Mouse (Mus musculus) forebrain, embryonic 14.5 days (tissue): ENCODE results near the gene She. TPM values are rescaled to one million over a fixed set of nuclear protein-coding genes. Genes with fewer than 3 reads are reported as not detected.

Experiments
- ATAC-seq: fragments of 200-750 bp; cut with Nextera tagmentation; 2 replicates; pipeline ENCODE4 v1.8.0; 2017; ENCODE audit warnings: mild to moderate bottlenecking, moderate library complexity
- DNase-seq: peaks from one replicate; pipeline ENCODE4 v3.0.0-alpha.2; 2015; ENCODE audit warnings: low spot score
- H3K27ac ChIP-seq: fragments of 300-500 bp; sonication (generic); 2 replicates; pipeline ENCODE4 v1.5.1; 2014; ENCODE audit warnings: low read depth, mild to moderate bottlenecking, control low read depth, low read length, moderate library complexity
- H3K27me3 ChIP-seq: fragments of 300-500 bp; sonication (generic); replicated peaks from 2 replicates; pipeline ENCODE4 v1.6.1; 2014; ENCODE audit warnings: low read length, control low read depth, mixed read lengths; ENCODE audit not compliant: control insufficient read depth, insufficient read depth
- H3K36me3 ChIP-seq: fragments of 300-500 bp; sonication (generic); 2 replicates; pipeline ENCODE4 v1.6.1; 2014; ENCODE audit warnings: low read length, control low read depth; ENCODE audit not compliant: control insufficient read depth, insufficient read depth
- H3K4me1 ChIP-seq: fragments of 300-500 bp; sonication (generic); 2 replicates; pipeline ENCODE4 v1.6.1; 2014; ENCODE audit warnings: antibody characterized with exemption, low read length, control low read depth; ENCODE audit not compliant: control insufficient read depth, insufficient read depth
- H3K4me2 ChIP-seq: fragments of 300-500 bp; sonication (generic); 2 replicates; pipeline ENCODE4 v1.6.1; 2014; ENCODE audit warnings: mild to moderate bottlenecking, control low read depth, low read length
- H3K4me3 ChIP-seq: fragments of 300-500 bp; sonication (generic); 2 replicates; pipeline ENCODE4 v1.5.1; 2014; ENCODE audit warnings: low read depth, low read length, control low read depth
- H3K9ac ChIP-seq: fragments of 300-500 bp; sonication (generic); 2 replicates; pipeline ENCODE4 v1.6.1; 2014; ENCODE audit warnings: mild to moderate bottlenecking, low read length, control low read depth, moderate library complexity
- H3K9me3 ChIP-seq: fragments of 300-500 bp; sonication (generic); replicated peaks from 2 replicates; pipeline ENCODE4 v1.6.1; 2016; ENCODE audit warnings: low read length, control low read depth, mixed read lengths; ENCODE audit not compliant: control insufficient read depth
- WGBS: fragments of 180-500 bp; shearing (Covaris S2); extraction: QIAGEN DNeasy Blood & Tissue Kit; methylation state at CpG from one replicate; pipeline ENCODE4 v1.1.7; 2014; 5-methylcytosine and 5-hydroxymethylcytosine counted together
- polyA plus RNA-seq: library from polyadenylated mRNA; unstranded; fragments of >200 nt; fragmentation: Nextera tagmentation; extraction: Ambion mirVana; gene quantifications from 2 replicates; pipeline ENCODE4 v1.2.1, GENCODE M21; 2014

The She gene
- polyA plus RNA-seq, 1 experiment from 2014 or later: 0.93 TPM

DNA sequence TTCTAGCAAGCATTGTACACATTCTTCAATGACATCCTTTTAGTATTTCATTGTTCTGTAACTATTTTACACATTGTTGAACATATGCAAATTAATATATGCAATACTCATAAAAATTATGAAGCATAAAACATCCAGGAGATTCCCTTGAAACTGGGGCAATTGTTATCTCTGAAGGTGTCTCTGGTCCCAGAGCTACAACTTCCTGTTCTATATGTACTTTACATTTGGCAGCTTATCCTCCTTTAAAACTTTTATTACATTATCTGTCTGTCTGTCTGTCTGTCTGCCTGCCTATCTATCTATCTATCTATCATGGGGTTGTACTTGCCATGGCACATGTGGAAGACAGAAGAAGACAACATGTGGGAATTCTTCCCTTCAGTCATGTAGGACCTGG, 60.5 kb downstream of the She start:
- no peak for DNase-seq

DNA sequence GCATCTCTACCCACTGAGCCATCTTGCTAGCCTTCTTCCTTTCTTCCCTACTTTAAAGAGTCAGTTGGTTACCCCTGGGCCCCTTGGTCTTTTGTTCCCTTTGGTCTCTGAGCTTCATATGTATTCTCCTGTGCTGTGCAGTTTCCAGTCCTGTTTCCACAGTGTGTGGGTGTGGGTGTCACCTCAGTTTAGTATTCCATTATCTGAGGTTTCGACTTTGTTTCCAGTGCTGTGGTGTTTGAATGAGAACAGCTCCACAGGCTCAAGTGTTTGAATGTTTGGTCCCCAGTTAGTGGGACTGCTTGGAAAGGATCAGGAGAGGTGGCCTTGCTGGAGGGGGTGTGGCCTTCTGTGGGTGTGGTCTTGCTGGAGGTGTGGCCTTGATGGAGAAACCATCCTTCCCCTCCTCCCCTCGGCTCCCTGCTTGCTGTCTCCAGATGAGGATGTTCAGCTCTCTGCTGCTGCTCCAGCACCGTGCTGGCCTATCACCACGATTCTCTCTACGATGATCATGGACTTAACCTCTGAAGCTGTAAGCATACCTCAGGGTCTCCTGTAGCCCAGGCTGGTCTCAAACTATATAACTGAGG, 61.4 kb downstream of the She start:
- Histone ChIP-seq H3K4me1 (no peaks in the 10 kb centered on the region), H3K27ac (no peak overlapping the region), H3K9ac (no peak overlapping the region), H3K36me3 (no peaks in the 10 kb centered on the region), H3K4me2 (no peak overlapping the region), H3K9me3 (no peaks in the 10 kb centered on the region), H3K27me3 (no peaks in the 10 kb centered on the region), H3K4me3 (no peak overlapping the region)
- ATAC-seq (no peak), DNase-seq (no peak)
- WGBS: 80% methylated on average over 5 of the region's 5 CpGs

More for the DNA sequence above, 60.5 kb downstream of the She start:
- Histone ChIP-seq H3K9ac (no peak overlapping the region), H3K4me1 (no peaks in the 10 kb centered on the region), H3K27ac (no peak overlapping the region), H3K27me3 (no peaks in the 10 kb centered on the region), H3K4me2 (no peak overlapping the region), H3K9me3 (no peaks in the 10 kb centered on the region), H3K4me3 (no peak overlapping the region), H3K36me3 (no peaks in the 10 kb centered on the region)
- no peak for ATAC-seq

DNA sequence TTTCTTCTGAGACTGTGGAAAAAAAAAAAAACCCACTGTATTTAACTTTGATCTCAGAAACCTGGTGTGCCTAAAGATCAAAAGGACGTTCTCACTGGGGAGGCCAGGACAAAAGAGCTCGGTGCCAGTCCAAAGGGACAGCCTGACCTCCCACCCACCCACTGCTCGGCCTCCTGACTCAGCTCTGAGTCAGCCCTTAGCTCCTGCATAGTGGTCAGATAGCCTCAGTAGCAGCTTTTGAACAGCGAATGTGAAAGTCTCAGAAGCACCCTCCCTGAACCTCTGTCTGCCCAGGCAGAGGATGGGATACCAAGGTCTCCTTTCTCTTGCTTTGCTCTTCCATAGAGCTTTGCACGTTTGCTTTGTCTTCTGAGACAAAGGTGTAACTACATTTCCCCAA, 65.4 kb downstream of the She start:
- WGBS: 13% methylated on average over 5 of the region's 5 CpGs

DNA sequence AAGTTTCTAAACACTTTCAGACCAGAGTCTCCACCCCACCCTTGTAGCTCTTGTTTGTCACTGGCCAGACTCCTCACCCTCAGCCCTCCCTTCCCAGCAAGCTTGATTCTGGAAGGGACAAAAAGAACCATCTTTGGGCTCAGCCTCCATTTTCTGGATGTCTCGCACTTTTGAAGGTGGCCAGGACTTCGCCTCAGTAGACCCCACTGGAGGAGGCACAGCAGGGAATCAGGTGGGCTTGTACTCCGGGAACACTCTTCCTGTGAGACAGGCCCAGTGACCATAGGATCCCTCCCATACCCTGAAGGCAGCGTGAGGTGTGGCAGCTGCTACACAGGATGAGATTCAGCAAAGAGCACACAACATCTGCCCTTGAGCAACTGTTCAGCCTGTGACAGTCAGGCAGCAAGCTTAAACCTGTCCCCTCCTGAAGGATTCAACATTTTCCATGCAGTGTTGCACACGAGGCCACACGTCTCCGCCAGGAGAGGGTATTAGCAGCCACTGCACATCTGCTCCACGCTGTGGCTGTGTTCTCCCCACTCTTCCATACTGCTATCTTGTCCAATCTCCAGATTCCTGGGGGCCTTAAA, 66.1 kb downstream of the She start:
- Histone ChIP-seq H3K9ac (no peak overlapping the region), H3K9me3 (no peaks in the 10 kb centered on the region), H3K27me3 (no peaks in the 10 kb centered on the region), H3K4me3 (no peak overlapping the region), H3K27ac (no peak overlapping the region), H3K36me3 (no peaks in the 10 kb centered on the region), H3K4me1 (no peaks in the 10 kb centered on the region), H3K4me2 (no peak overlapping the region)
- no peak for DNase-seq
- no peak for ATAC-seq
- WGBS: 68% methylated on average over 8 of the region's 8 CpGs

More for the DNA sequence above, 65.4 kb downstream of the She start:
- no peak overlapping the region for H3K4me2 ChIP-seq
- H3K4me3 ChIP-seq: no peak overlapping the region
- H3K4me1 ChIP-seq: no peaks in the 10 kb centered on the region
- no peak overlapping the region for H3K27ac ChIP-seq
- H3K27me3 ChIP-seq: no peaks in the 10 kb centered on the region
- no peaks in the 10 kb centered on the region for H3K36me3 ChIP-seq
- no peaks in the 10 kb centered on the region for H3K9me3 ChIP-seq
- DNase-seq (no peak), ATAC-seq (no peak)
- H3K9ac ChIP-seq: no peak overlapping the region

DNA sequence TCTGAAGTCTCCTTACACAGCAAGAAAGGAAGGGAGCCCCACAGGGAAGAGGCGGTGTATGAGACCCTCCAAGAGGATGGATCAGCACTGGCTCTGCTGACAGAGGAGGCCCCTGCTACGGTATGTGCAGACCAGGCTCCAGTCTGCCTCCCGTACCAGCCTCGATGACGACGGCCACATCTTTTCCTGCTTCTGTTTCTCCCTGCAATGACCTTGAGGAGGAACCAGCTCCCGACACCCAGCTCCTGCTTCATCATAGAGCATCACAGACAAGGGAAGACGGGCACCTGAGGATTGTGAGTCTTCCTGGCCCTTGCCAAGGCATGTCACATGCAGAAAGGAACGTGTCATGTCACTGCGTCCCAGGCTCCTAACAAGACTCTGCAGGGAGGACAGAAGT, 66.8 kb downstream of the She start:
- no peak overlapping the region for H3K4me3 ChIP-seq
- no peak for DNase-seq
- H3K4me2 ChIP-seq: no peak overlapping the region
- no peaks in the 10 kb centered on the region for H3K9me3 ChIP-seq
- H3K36me3 ChIP-seq: no peaks in the 10 kb centered on the region
- no peak for ATAC-seq
- WGBS: 80% methylated on average over 10 of the region's 10 CpGs
- H3K9ac ChIP-seq: no peak overlapping the region
- no peaks in the 10 kb centered on the region for H3K27me3 ChIP-seq
- no peaks in the 10 kb centered on the region for H3K4me1 ChIP-seq
- no peak overlapping the region for H3K27ac ChIP-seq

DNA sequence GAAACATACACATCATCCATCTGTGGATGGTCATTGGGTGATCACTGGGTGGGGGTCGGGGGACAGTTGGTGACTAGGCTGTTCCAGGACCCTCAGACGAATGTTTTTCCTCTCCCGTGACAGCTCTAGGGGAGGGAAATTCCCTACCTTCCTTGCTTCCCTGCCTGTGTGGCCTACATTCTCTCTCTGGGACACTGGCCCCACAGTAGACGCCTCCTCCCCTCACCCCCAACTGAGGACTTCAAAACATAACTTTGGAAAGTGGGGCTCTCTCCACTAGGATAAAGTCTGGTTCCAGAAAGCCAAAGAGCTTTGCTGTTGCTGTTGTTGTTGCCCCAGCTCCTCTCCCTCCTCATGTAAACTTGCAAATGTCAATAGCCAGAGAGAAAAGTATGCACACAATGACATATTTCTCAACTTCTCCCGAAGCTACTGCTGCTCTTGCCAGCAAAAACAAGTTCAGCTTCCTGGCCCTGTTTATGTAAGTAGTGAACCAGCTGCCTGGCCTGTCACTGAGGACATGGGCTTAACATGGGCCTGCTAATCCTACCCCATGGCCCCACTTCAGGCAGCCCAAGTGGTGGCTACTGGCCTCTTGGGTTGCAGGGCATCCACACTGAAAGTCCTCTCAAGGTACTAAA, 67.8 kb downstream of the She start:
- Histone ChIP-seq H3K36me3 (no peaks in the 10 kb centered on the region), H3K27me3 (no peaks in the 10 kb centered on the region), H3K9ac (no peak overlapping the region), H3K4me1 (no peaks in the 10 kb centered on the region), H3K4me3 (no peak overlapping the region), H3K9me3 (no peaks in the 10 kb centered on the region), H3K4me2 (no peak overlapping the region), H3K27ac (no peak overlapping the region)
- ATAC-seq: no peak
- 77% methylated on average over 5 of the region's 5 CpGs for WGBS
- DNase-seq: no peak

DNA sequence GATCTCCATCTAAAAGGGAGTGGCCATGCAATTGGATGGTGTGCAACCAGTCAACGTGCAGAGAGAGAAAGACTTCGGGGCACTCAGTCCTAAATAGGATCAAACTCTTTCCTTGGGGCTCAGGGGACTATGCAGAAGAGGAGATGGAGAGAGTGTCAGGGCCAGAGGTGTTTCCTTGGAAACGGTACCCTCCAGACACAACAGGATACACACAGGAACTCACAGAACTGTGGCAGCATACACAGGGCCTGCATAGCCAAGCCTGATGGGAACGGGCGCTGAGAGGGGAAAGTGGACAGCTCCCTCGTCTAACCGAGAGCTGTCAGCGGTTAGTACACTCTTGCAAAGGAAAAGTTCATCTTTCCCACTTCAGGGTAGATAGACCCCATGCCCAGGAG, 68.3 kb downstream of the She start:
- Histone ChIP-seq H3K27me3 (no peaks in the 10 kb centered on the region), H3K9ac (no peak overlapping the region), H3K4me2 (no peak overlapping the region), H3K27ac (no peak overlapping the region), H3K36me3 (no peaks in the 10 kb centered on the region), H3K9me3 (no peaks in the 10 kb centered on the region), H3K4me3 (no peak overlapping the region), H3K4me1 (no peaks in the 10 kb centered on the region)
- DNase-seq (no peak), ATAC-seq (no peak)
- WGBS: 75% methylated on average over 8 of the region's 8 CpGs

DNA sequence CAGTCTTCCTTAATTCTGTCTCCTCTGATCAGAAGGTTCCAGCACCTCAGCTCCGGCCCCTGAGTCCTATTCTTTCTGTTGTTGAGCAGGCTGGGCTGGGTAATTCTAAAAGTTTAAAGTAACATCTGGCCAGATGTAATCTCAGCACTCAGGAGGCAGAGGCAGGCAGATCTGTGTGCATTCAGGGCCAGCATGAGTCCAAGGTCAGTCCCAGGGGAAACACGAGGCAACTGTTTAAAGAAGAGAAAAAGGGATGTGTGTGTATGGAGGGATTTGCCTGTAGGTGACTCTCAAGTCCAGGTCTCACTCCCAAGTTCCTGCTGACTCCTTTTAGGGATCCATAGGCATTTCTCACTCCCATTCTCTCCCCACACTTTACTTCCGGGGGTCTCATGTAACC, 76.7 kb downstream of the She start:
- Histone ChIP-seq H3K4me3 (no peak overlapping the region), H3K9me3 (no peaks in the 10 kb centered on the region), H3K9ac (no peak overlapping the region), H3K4me1 (no peaks in the 10 kb centered on the region), H3K4me2 (no peak overlapping the region), H3K27ac (no peak overlapping the region), H3K27me3 (peaks cover 13% of the 10 kb centered on the region), H3K36me3 (no peaks in the 10 kb centered on the region)
- 88% methylated on average over 3 of the region's 3 CpGs for WGBS
- DNase-seq: no peak
- no peak for ATAC-seq
